Mouse (Mus musculus) adrenal gland, postnatal 10 days (tissue): ENCODE results near the gene Sik1. TPM values are rescaled to one million over a fixed set of nuclear protein-coding genes. Genes with fewer than 3 reads are reported as not detected.

ENCODE experiments used
- DNase-seq: peaks from one replicate; pipeline ENCODE4 v3.0.0; 2021; ENCODE audit warnings: mixed read lengths
- total RNA-seq, 2 experiments: library from RNA; stranded (reverse); gene quantifications; 2 replicates each; pipeline ENCODE4 v1.2.3; 2021

The Sik1 gene
- total RNA-seq, 2 experiments from 2014 or later: 25.4 to 112 TPM

- peak; percentile 66 for DNase-seq
Measured at GRCm38 (mm10) chr17:31854770-31855596, 621 bp downstream of the Sik1 start.

- DNase-seq: no peak
Measured at GRCm38 (mm10) chr17:31853448-31854188, 2.0 kb downstream of the Sik1 start.

- no peak for DNase-seq
Measured at GRCm38 (mm10) chr17:31852782-31853447, 2.7 kb downstream of the Sik1 start.

- no peak for DNase-seq
Measured at GRCm38 (mm10) chr17:31851816-31852476, 3.7 kb downstream of the Sik1 start.

- no peak for DNase-seq
Measured at GRCm38 (mm10) chr17:31850457-31850980, 5.1 kb downstream of the Sik1 start.

- peak; percentile 8 for DNase-seq
Measured at GRCm38 (mm10) chr17:31846970-31847369, 8.6 kb downstream of the Sik1 start.

GRCm38 (mm10) chr17:31846352-31846751 is 9.3 kb downstream of the Sik1 start:
- DNase-seq: no peak

- no peak for DNase-seq
Measured at GRCm38 (mm10) chr17:31843891-31844290, 11.7 kb downstream of the Sik1 start.

GRCm38 (mm10) chr17:31842930-31843822 is 12.4 kb downstream of the Sik1 start:
- peak; percentile 11 for DNase-seq

GRCm38 (mm10) chr17:31841842-31842611 is 13.6 kb downstream of the Sik1 start:
- peak; percentile 54 for DNase-seq

- peak; percentile 24 for DNase-seq
Measured at GRCm38 (mm10) chr17:31841453-31841841, 14.2 kb downstream of the Sik1 start.

- no peak for DNase-seq
Measured at GRCm38 (mm10) chr17:31840423-31841003, 15.1 kb downstream of the Sik1 start.

GRCm38 (mm10) chr17:31836772-31837171 is 18.8 kb downstream of the Sik1 start:
- no peak for DNase-seq

- no peak for DNase-seq
Measured at GRCm38 (mm10) chr17:31836264-31836607, 19.4 kb downstream of the Sik1 start.

GRCm38 (mm10) chr17:31835528-31836263 is 19.9 kb downstream of the Sik1 start:
- peak; percentile 19 for DNase-seq

- DNase-seq: peak; percentile 56
Measured at GRCm38 (mm10) chr17:31834320-31835065, 21.1 kb downstream of the Sik1 start.

- peak; percentile 54 for DNase-seq
Measured at GRCm38 (mm10) chr17:31833752-31834151, 21.9 kb downstream of the Sik1 start.

GRCm38 (mm10) chr17:31832577-31832964 is 23.0 kb downstream of the Sik1 start:
- no peak for DNase-seq
